Mouse (Mus musculus) stomach, postnatal 0 days (tissue): ENCODE measurements around the gene Atad1. TPM values are rescaled to one million over a fixed set of nuclear protein-coding genes. Genes with fewer than 3 reads are reported as not detected.

Experiments used
- ATAC-seq: fragments of 200-750 bp; cut with Nextera tagmentation; 2 replicates; pipeline ENCODE4 v1.8.0; 2017; ENCODE audit not compliant: low FRiP score, low TSS enrichment
- DNase-seq: peaks from one replicate; pipeline ENCODE4 v3.0.0-alpha.2; 2016; ENCODE audit warnings: low spot score
- H3K27ac ChIP-seq: fragments of 300-500 bp; sonication (generic); replicated peaks from 2 replicates; pipeline ENCODE4 v1.5.1; 2014; ENCODE audit warnings: mild to moderate bottlenecking, control low read depth
- H3K27me3 ChIP-seq: fragments of 300-500 bp; sonication (generic); 2 replicates; pipeline ENCODE4 v1.6.1; 2014; ENCODE audit warnings: low read length; ENCODE audit not compliant: control insufficient read depth, insufficient read depth
- H3K36me3 ChIP-seq: fragments of 300-500 bp; sonication (generic); 2 replicates; pipeline ENCODE4 v1.6.1; 2014; ENCODE audit warnings: low read length, mixed read lengths; ENCODE audit not compliant: control insufficient read depth, insufficient read depth
- H3K4me1 ChIP-seq: fragments of 300-500 bp; sonication (generic); replicated peaks from 2 replicates; pipeline ENCODE4 v1.6.1; 2014; ENCODE audit warnings: antibody characterized with exemption; ENCODE audit not compliant: control insufficient read depth, insufficient read depth
- H3K4me2 ChIP-seq: fragments of 300-500 bp; sonication (generic); replicated peaks from 2 replicates; pipeline ENCODE4 v1.6.1; 2014; ENCODE audit warnings: low read depth, mild to moderate bottlenecking, control low read depth, moderate library complexity
- H3K4me3 ChIP-seq: fragments of 300-500 bp; sonication (generic); 2 replicates; pipeline ENCODE4 v1.5.1; 2014; ENCODE audit warnings: low read depth, low read length, control low read depth
- H3K9ac ChIP-seq: fragments of 300-500 bp; sonication (generic); 2 replicates; pipeline ENCODE4 v1.6.1; 2014; ENCODE audit warnings: mild to moderate bottlenecking, low read length, control low read depth, mixed read lengths
- H3K9me3 ChIP-seq: fragments of 300-500 bp; sonication (generic); 2 replicates; pipeline ENCODE4 v1.6.1; 2016; ENCODE audit warnings: low read length; ENCODE audit not compliant: control insufficient read depth
- CTCF ChIP-seq: IDR thresholded peaks from 2 replicates; pipeline ENCODE4 v1.5.1; 2016; ENCODE audit warnings: antibody characterized with exemption, low read depth, mild to moderate bottlenecking, moderate library complexity
- EP300 ChIP-seq: optimal IDR thresholded peaks from 2 replicates; pipeline ENCODE3; 2016; ENCODE audit warnings: antibody characterized with exemption
- WGBS: fragments of 180-500 bp; shearing (Covaris S2); extraction: QIAGEN DNeasy Blood & Tissue Kit; methylation state at CpG from one replicate; pipeline ENCODE4 v1.1.7; 2014; 5-methylcytosine and 5-hydroxymethylcytosine counted together
- polyA plus RNA-seq: library from polyadenylated mRNA; unstranded; fragments of >200 nt; fragmentation: Nextera tagmentation; extraction: Ambion mirVana; gene quantifications from 2 replicates; pipeline ENCODE4 v1.2.1, GENCODE M21; 2015

The Atad1 gene
- polyA plus RNA-seq, 1 experiment from 2014 or later, result 42.2 TPM

GRCm38 (mm10) chr19:32754188-32755000 lies 14.8 kb upstream of the Atad1 start:
- TF ChIP-seq CTCF (no peak), EP300 (no peak)
- H3K9ac ChIP-seq, result no peak overlapping the region
- no peak overlapping the region for H3K27ac ChIP-seq
- H3K4me1 ChIP-seq, result no peaks in the 10 kb centered on the region
- no peaks in the 10 kb centered on the region for H3K36me3 ChIP-seq
- H3K4me2 ChIP-seq, result no peak overlapping the region
- H3K4me3 ChIP-seq, result no peak overlapping the region
- no peak for ATAC-seq
- no peaks in the 10 kb centered on the region for H3K27me3 ChIP-seq
- 53% methylated on average over 15 of the region's 15 CpGs for WGBS
- H3K9me3 ChIP-seq, result no peaks in the 10 kb centered on the region
- no peak for DNase-seq

- TF ChIP-seq CTCF (no peak), EP300 (no peak)
Measured at GRCm38 (mm10) chr19:32753386-32753785, 13.8 kb upstream of the Atad1 start.

GRCm38 (mm10) chr19:32752357-32752756 lies 12.8 kb upstream of the Atad1 start:
- no peaks in the 10 kb centered on the region for H3K27me3 ChIP-seq
- WGBS, result 91% methylated on average over 6 of the region's 6 CpGs
- no peaks in the 10 kb centered on the region for H3K4me1 ChIP-seq
- DNase-seq (no peak), ATAC-seq (no peak)
- TF ChIP-seq CTCF (no peak), EP300 (no peak)
- no peak overlapping the region for H3K4me3 ChIP-seq
- H3K36me3 ChIP-seq, result no peaks in the 10 kb centered on the region
- no peaks in the 10 kb centered on the region for H3K9me3 ChIP-seq
- H3K27ac ChIP-seq, result no peak overlapping the region
- no peak overlapping the region for H3K4me2 ChIP-seq
- H3K9ac ChIP-seq, result no peak overlapping the region

More at GRCm38 (mm10) chr19:32753386-32753785, 13.8 kb upstream of the Atad1 start:
- H3K4me2 ChIP-seq, result no peak overlapping the region
- ATAC-seq, result no peak
- H3K4me3 ChIP-seq, result no peak overlapping the region
- H3K9me3 ChIP-seq, result no peaks in the 10 kb centered on the region
- DNase-seq, result no peak
- 81% methylated on average over 3 of the region's 3 CpGs for WGBS
- H3K27ac ChIP-seq, result no peak overlapping the region
- H3K9ac ChIP-seq, result no peak overlapping the region
- no peaks in the 10 kb centered on the region for H3K27me3 ChIP-seq
- no peaks in the 10 kb centered on the region for H3K4me1 ChIP-seq
- H3K36me3 ChIP-seq, result no peaks in the 10 kb centered on the region

DNA sequence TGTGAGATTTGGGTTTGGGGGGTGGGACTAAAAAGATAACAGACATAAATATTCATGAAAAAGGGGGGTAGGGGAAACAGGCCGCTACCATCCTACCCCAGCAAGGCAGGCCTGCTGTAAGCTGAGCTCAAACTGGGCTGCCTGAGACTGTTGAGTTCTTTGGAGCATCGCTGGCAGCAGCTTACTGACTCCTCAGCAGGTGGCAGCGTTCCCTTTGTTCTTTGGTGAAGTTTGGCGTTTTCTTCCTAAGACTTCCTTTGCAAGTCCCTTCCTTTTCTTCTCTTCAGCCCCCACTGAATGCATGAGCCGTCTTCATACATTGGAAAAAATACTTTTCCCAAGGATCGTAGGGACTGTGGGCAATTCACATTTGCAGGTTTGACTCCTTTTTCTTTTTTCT lies 9.8 kb upstream of the Atad1 start:
- Histone ChIP-seq H3K27me3 (no peaks in the 10 kb centered on the region), H3K4me2 (no peak overlapping the region), H3K4me3 (no peak overlapping the region), H3K9ac (no peak overlapping the region), H3K36me3 (no peaks in the 10 kb centered on the region), H3K9me3 (no peaks in the 10 kb centered on the region), H3K27ac (no peak overlapping the region), H3K4me1 (no peaks in the 10 kb centered on the region)
- whole genome bisulfite sequencing, result 19% methylated on average over 6 of the region's 6 CpGs
- TF ChIP-seq EP300 (no peak), CTCF (peak; percentile 70)
- DNase-seq, result peak; percentile 50
- no peak for ATAC-seq

- TF ChIP-seq CTCF (no peak), EP300 (no peak)
- 82% methylated on average over 4 of the region's 4 CpGs for WGBS
- Histone ChIP-seq H3K4me2 (no peak overlapping the region), H3K4me3 (no peak overlapping the region), H3K9ac (no peak overlapping the region), H3K4me1 (no peaks in the 10 kb centered on the region), H3K9me3 (no peaks in the 10 kb centered on the region), H3K36me3 (no peaks in the 10 kb centered on the region), H3K27me3 (no peaks in the 10 kb centered on the region), H3K27ac (no peak overlapping the region)
- ATAC-seq (no peak), DNase-seq (no peak)
Measured at GRCm38 (mm10) chr19:32740641-32741345, 1.2 kb upstream of the Atad1 start.

DNA sequence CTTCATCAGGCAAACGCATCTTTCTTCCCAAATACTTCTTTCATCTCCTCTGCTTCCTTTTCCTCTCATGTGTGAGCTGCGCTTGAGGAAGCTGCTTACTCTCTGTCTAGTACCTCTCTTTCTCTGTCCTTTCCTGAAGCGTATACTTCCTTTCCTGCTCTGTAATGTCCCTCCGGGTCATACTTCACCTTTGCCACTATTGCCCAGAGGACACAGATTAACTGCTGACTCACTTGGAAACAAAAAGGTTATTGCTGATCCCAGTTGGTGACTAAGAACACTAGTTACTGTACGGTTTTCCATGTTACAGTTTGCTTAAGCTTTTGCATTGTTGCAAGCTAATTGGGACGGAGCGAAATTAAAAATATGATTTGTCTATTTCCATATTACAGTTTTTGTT lies 1.7 kb downstream of the Atad1 start:
- ATAC-seq, result peak; percentile 85

More for the DNA sequence above, 1.7 kb downstream of the Atad1 start:
- Histone ChIP-seq H3K4me1 (no peaks in the 10 kb centered on the region), H3K9ac (no peak overlapping the region), H3K27ac (no peak overlapping the region), H3K4me3 (no peak overlapping the region), H3K36me3 (no peaks in the 10 kb centered on the region), H3K4me2 (no peak overlapping the region), H3K27me3 (no peaks in the 10 kb centered on the region), H3K9me3 (no peaks in the 10 kb centered on the region)
- 79% methylated on average over 7 of the region's 7 CpGs for WGBS
- DNase-seq, result no peak
- TF ChIP-seq EP300 (no peak), CTCF (no peak)
